Mouse (Mus musculus): Measurements from ENCODE around the gene Osbp.

DNA sequence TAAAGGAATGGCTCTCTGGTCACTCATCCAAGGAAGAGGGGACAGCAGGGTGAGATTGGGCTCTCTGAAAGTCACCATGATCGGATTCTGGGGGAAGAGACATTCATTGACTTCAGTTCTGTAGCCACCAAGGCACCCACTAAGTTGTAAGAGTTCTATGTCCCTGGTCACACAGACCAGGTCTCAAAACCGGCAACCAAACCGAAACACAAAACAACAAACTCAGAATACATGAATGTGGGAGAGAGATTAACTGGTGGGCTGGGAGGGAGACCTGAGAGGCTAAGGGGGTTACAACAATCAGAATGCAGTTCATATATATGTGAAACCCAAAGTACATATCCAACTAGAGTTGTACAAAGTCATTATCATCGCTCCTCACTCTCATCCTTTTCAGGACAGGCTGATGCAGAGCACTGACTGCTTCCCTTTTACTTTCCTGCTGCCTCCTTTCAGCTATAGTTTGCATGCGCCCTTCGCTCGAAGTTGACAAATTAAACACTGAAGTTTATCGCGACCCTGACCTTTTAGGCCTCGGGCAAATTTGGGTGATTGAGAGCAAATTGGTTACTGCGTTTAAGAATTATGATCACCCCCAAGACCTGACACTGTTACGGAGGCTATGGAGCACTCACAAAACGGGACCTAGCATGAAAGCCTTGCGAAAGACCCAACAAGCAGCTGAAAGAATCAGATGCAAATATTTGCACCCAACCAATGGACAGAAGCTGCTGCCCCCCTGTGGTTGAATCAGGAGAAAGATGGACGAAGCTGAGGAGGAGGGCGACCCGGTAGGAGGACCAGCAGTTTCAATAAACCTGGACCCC is 41.6 kb downstream of the Osbp start:
- no peak for TF ChIP-seq POLR2A (IDR thresholded peaks at IDR 0.05; ENCODE audit: borderline replicate concordance, low read depth, low read length)
- peak; percentile 60 for TF ChIP-seq CTCF (IDR thresholded peaks at IDR 0.05; ENCODE audit: low read depth, low read length)
